Mouse (Mus musculus): ENCODE measurements around the gene Ccdc184. TPM values are rescaled to one million over a fixed set of nuclear protein-coding genes. Genes with fewer than 3 reads are reported as not detected.

Gene Ccdc184
- polyA plus RNA-seq, 1 experiment from 2014 or later: 0.40 TPM

DNA sequence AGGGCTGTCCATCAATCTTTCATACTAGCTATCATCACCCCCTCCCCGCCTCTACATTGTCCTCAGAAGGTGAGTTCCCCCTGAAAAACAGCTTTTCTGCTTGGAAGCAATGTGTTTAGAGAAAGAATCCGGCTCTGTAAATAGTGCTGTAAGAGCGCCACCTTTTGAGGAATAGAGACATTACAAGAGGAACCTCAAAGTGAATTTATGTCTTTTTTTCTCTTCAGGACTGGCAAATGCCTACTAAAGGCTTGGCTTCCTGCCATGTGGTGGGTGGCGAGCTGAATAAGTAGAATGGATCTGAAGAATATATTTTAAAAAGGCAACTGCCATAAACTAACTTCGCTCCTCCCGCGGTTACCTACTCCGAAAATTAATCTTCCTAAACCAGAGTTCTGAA lies 6.9 kb downstream of the Ccdc184 start:
- Histone ChIP-seq H3K4me1 (ENCODE audit: control insufficient read depth, insufficient read depth, low read length) (no peaks in the 10 kb centered on the region), H3K27ac (replicated peaks; ENCODE audit: low read depth, low read length) (no peak overlapping the region), H3K4me3 (ENCODE audit: low read depth, low read length) (no peak overlapping the region), H3K27me3 (ENCODE audit: control insufficient read depth, insufficient read depth, low read length) (peaks cover 29% of the 10 kb centered on the region), H3K9me3 (ENCODE audit: control insufficient read depth, low read length) (no peaks in the 10 kb centered on the region), H3K9ac (ENCODE audit: low read length) (no peak overlapping the region), H3K36me3 (ENCODE audit: control insufficient read depth, insufficient read depth, low read length) (no peaks in the 10 kb centered on the region), H3K4me2 (ENCODE audit: low read depth, severe bottlenecking) (no peak overlapping the region)
- ATAC-seq (ENCODE audit: insufficient number of reproducible peaks, low FRiP score, low TSS enrichment, low read depth): no peak
- no peak for DNase-seq (ENCODE audit: low spot score)
- 39% methylated on average over 8 of the region's 8 CpGs for WGBS

- no peak overlapping the region for H3K9ac ChIP-seq (ENCODE audit: low read length)
- 83% methylated on average over 3 of the region's 3 CpGs for WGBS
- no peaks in the 10 kb centered on the region for H3K4me1 ChIP-seq (ENCODE audit: control insufficient read depth, insufficient read depth, low read length)
- H3K27me3 ChIP-seq (ENCODE audit: control insufficient read depth, insufficient read depth, low read length): peaks cover 6% of the 10 kb centered on the region; the same call in 1 of the 2 replicates
- no peaks in the 10 kb centered on the region for H3K9me3 ChIP-seq (ENCODE audit: control insufficient read depth, low read length)
- no peak for DNase-seq (ENCODE audit: low spot score)
- no peaks in the 10 kb centered on the region for H3K36me3 ChIP-seq (ENCODE audit: control insufficient read depth, insufficient read depth, low read length)
- ATAC-seq (ENCODE audit: insufficient number of reproducible peaks, low FRiP score, low TSS enrichment, low read depth): no peak
- no peak overlapping the region for H3K4me3 ChIP-seq (ENCODE audit: low read depth, low read length)
- no peak overlapping the region for H3K4me2 ChIP-seq (ENCODE audit: low read depth, severe bottlenecking)
- H3K27ac ChIP-seq (replicated peaks; ENCODE audit: low read depth, low read length): no peak overlapping the region
These were observed 10.4 kb downstream of the Ccdc184 start for GRCm38 (mm10) chr15:98177320-98177719.

- H3K36me3 ChIP-seq (ENCODE audit: control insufficient read depth, insufficient read depth, low read length): no peaks in the 10 kb centered on the region
- peak overlapping the region; percentile 62 for H3K4me2 ChIP-seq (ENCODE audit: low read depth, severe bottlenecking)
- no peaks in the 10 kb centered on the region for H3K9me3 ChIP-seq (ENCODE audit: control insufficient read depth, low read length)
- no peak overlapping the region for H3K27ac ChIP-seq (replicated peaks; ENCODE audit: low read depth, low read length)
- H3K27me3 ChIP-seq (ENCODE audit: control insufficient read depth, insufficient read depth, low read length): 0 out of 2 replicates have a peak, but pooled peaks cover 2% of the 10 kb centered on the region
- H3K4me1 ChIP-seq (ENCODE audit: control insufficient read depth, insufficient read depth, low read length): no peaks in the 10 kb centered on the region
- H3K4me3 ChIP-seq (ENCODE audit: low read depth, low read length): peak overlapping the region; percentile 35
- no peak overlapping the region for H3K9ac ChIP-seq (ENCODE audit: low read length)
- ATAC-seq (ENCODE audit: insufficient number of reproducible peaks, low FRiP score, low TSS enrichment, low read depth): no peak
- DNase-seq (ENCODE audit: low spot score): no peak
- WGBS: 7% methylated on average over 26 of the region's 26 CpGs
These were observed 13.7 kb downstream of the Ccdc184 start for GRCm38 (mm10) chr15:98180567-98181131.

- peak; percentile 96 for ATAC-seq (ENCODE audit: insufficient number of reproducible peaks, low FRiP score, low TSS enrichment, low read depth)
- Histone ChIP-seq H3K27ac (replicated peaks; ENCODE audit: low read depth, low read length) (no peak overlapping the region), H3K4me3 (ENCODE audit: low read depth, low read length) (peak overlapping the region; percentile 35), H3K9ac (ENCODE audit: low read length) (no peak overlapping the region; the same call in 1 of the 2 replicates), H3K9me3 (ENCODE audit: control insufficient read depth, low read length) (no peaks in the 10 kb centered on the region), H3K27me3 (ENCODE audit: control insufficient read depth, insufficient read depth, low read length) (0 out of 2 replicates have a peak, but pooled peaks cover 2% of the 10 kb centered on the region), H3K4me2 (ENCODE audit: low read depth, severe bottlenecking) (peak overlapping the region; percentile 62), H3K36me3 (ENCODE audit: control insufficient read depth, insufficient read depth, low read length) (no peaks in the 10 kb centered on the region), H3K4me1 (ENCODE audit: control insufficient read depth, insufficient read depth, low read length) (no peaks in the 10 kb centered on the region)
- WGBS: under 1% methylated on average over 30 of the region's 30 CpGs
- peak; percentile 94 for DNase-seq (ENCODE audit: low spot score)
These were observed 14.3 kb downstream of the Ccdc184 start for GRCm38 (mm10) chr15:98181132-98181711.

GRCm38 (mm10) chr15:98181856-98182570 lies 15.1 kb downstream of the Ccdc184 start:
- no peak overlapping the region for H3K9ac ChIP-seq (ENCODE audit: low read length)
- H3K4me2 ChIP-seq (ENCODE audit: low read depth, severe bottlenecking): no peak overlapping the region
- 0 out of 2 replicates have a peak, but pooled peaks cover 2% of the 10 kb centered on the region for H3K27me3 ChIP-seq (ENCODE audit: control insufficient read depth, insufficient read depth, low read length)
- no peaks in the 10 kb centered on the region for H3K36me3 ChIP-seq (ENCODE audit: control insufficient read depth, insufficient read depth, low read length)
- no peak overlapping the region for H3K4me3 ChIP-seq (ENCODE audit: low read depth, low read length)
- H3K27ac ChIP-seq (replicated peaks; ENCODE audit: low read depth, low read length): no peak overlapping the region
- DNase-seq (ENCODE audit: low spot score) (no peak), ATAC-seq (ENCODE audit: insufficient number of reproducible peaks, low FRiP score, low TSS enrichment, low read depth) (no peak)
- H3K9me3 ChIP-seq (ENCODE audit: control insufficient read depth, low read length): no peaks in the 10 kb centered on the region
- no peaks in the 10 kb centered on the region for H3K4me1 ChIP-seq (ENCODE audit: control insufficient read depth, insufficient read depth, low read length)
- 69% methylated on average over 12 of the region's 12 CpGs for WGBS

DNA sequence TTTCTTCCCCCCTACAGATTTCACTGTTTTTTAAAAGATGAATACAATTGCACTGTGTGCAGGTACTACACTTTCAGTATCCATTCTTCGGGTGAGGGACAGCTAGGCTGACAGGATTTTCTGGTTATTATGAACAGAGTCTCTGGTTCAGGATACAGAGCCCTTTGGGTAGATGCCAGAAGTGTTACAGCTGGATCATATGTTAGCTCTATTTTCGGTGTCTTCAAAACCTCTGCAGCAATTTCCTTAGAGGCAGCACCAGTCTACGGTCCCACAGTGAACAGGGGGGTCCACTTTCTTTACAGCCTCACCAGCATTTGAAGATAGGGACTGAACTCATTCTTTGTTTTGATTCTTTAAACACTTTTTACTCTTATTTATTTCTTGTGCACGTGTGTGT lies 17.5 kb downstream of the Ccdc184 start:
- no peaks in the 10 kb centered on the region for H3K36me3 ChIP-seq (ENCODE audit: control insufficient read depth, insufficient read depth, low read length)
- H3K9me3 ChIP-seq (ENCODE audit: control insufficient read depth, low read length): no peaks in the 10 kb centered on the region
- H3K9ac ChIP-seq (ENCODE audit: low read length): no peak overlapping the region
- ATAC-seq (ENCODE audit: insufficient number of reproducible peaks, low FRiP score, low TSS enrichment, low read depth): no peak
- H3K4me1 ChIP-seq (ENCODE audit: control insufficient read depth, insufficient read depth, low read length): no peaks in the 10 kb centered on the region
- no peak for DNase-seq (ENCODE audit: low spot score)
- no peak overlapping the region for H3K27ac ChIP-seq (replicated peaks; ENCODE audit: low read depth, low read length)
- H3K4me2 ChIP-seq (ENCODE audit: low read depth, severe bottlenecking): no peak overlapping the region
- 0 out of 2 replicates have a peak, but pooled peaks cover 2% of the 10 kb centered on the region for H3K27me3 ChIP-seq (ENCODE audit: control insufficient read depth, insufficient read depth, low read length)
- no peak overlapping the region for H3K4me3 ChIP-seq (ENCODE audit: low read depth, low read length)
- 80% methylated on average over 4 of the region's 4 CpGs for WGBS

GRCm38 (mm10) chr15:98195442-98195841 lies 28.5 kb downstream of the Ccdc184 start, which contains the start of gene Olfr288:
Gene Olfr288, minus strand, starts transcription at chr15:98195542.
- WGBS: 71% methylated on average over 3 of the region's 3 CpGs
- H3K4me3 ChIP-seq (ENCODE audit: low read depth, low read length): no peak within 1 kb of the TSS
- H3K9ac ChIP-seq (ENCODE audit: low read length): no peak within 1 kb of the TSS
- ATAC-seq (ENCODE audit: insufficient number of reproducible peaks, low FRiP score, low TSS enrichment, low read depth) (no peak), DNase-seq (ENCODE audit: low spot score) (no peak)
- H3K9me3 ChIP-seq (ENCODE audit: control insufficient read depth, low read length): no peaks in the 10 kb centered on the region
- no peak within 1 kb of the TSS for H3K27ac ChIP-seq (replicated peaks; ENCODE audit: low read depth, low read length)
- no peaks in the 10 kb centered on the region for H3K36me3 ChIP-seq (ENCODE audit: control insufficient read depth, insufficient read depth, low read length)
- H3K27me3 ChIP-seq (ENCODE audit: control insufficient read depth, insufficient read depth, low read length): no peaks in the 10 kb centered on the region
- H3K4me2 ChIP-seq (ENCODE audit: low read depth, severe bottlenecking): no peak within 1 kb of the TSS
- no peaks in the 10 kb centered on the region for H3K4me1 ChIP-seq (ENCODE audit: control insufficient read depth, insufficient read depth, low read length)

- no peak overlapping the region for H3K9ac ChIP-seq (ENCODE audit: low read length)
- no peak for DNase-seq (ENCODE audit: low spot score)
- 85% methylated on average over 7 of the region's 7 CpGs for WGBS
- no peak for ATAC-seq (ENCODE audit: insufficient number of reproducible peaks, low FRiP score, low TSS enrichment, low read depth)
- H3K4me1 ChIP-seq (ENCODE audit: control insufficient read depth, insufficient read depth, low read length): no peaks in the 10 kb centered on the region
- H3K4me2 ChIP-seq (ENCODE audit: low read depth, severe bottlenecking): no peak overlapping the region
- H3K9me3 ChIP-seq (ENCODE audit: control insufficient read depth, low read length): no peaks in the 10 kb centered on the region
- H3K27ac ChIP-seq (replicated peaks; ENCODE audit: low read depth, low read length): no peak overlapping the region
- no peak overlapping the region for H3K4me3 ChIP-seq (ENCODE audit: low read depth, low read length)
- H3K36me3 ChIP-seq (ENCODE audit: control insufficient read depth, insufficient read depth, low read length): no peaks in the 10 kb centered on the region
- H3K27me3 ChIP-seq (ENCODE audit: control insufficient read depth, insufficient read depth, low read length): no peaks in the 10 kb centered on the region
These were observed 42.7 kb downstream of the Ccdc184 start for GRCm38 (mm10) chr15:98209676-98210075.

Measured in limb, embryonic 11.5 days (tissue).